Mouse (Mus musculus): ENCODE results near the gene Olfr458. TPM values are rescaled to one million over a fixed set of nuclear protein-coding genes. Genes with fewer than 3 reads are reported as not detected.

The Olfr458 gene
- polyA plus RNA-seq, 1 experiment from 2014 or later: not detected

- H3K36me3 ChIP-seq (ENCODE audit: control insufficient read depth, insufficient read depth, low read length): no peaks in the 10 kb centered on the region
- H3K4me2 ChIP-seq (ENCODE audit: low read length): no peak overlapping the region
- H3K9ac ChIP-seq (ENCODE audit: low read length): no peak overlapping the region
- ATAC-seq (replicated peaks; ENCODE audit: low FRiP score, low TSS enrichment, low read depth) (no peak), DNase-seq (ENCODE audit: low spot score) (no peak)
- no peaks in the 10 kb centered on the region for H3K9me3 ChIP-seq (ENCODE audit: control insufficient read depth, low read length)
- WGBS: 85% methylated on average over 2 of the region's 2 CpGs
- no peak overlapping the region for H3K4me3 ChIP-seq (ENCODE audit: low read depth, low read length)
- no peaks in the 10 kb centered on the region for H3K27me3 ChIP-seq (replicated peaks; ENCODE audit: control insufficient read depth, insufficient read depth, low read length)
- no peak overlapping the region for H3K27ac ChIP-seq (ENCODE audit: low read depth)
- no peaks in the 10 kb centered on the region for H3K4me1 ChIP-seq (replicated peaks; ENCODE audit: control insufficient read depth, insufficient read depth, low read length)
Observed at GRCm38 (mm10) chr6:42421439-42421838, 43.6 kb downstream of the Olfr458 start.

GRCm38 (mm10) chr6:42419443-42419842, 45.6 kb downstream of the Olfr458 start:
- DNase-seq (ENCODE audit: low spot score) (no peak), ATAC-seq (replicated peaks; ENCODE audit: low FRiP score, low TSS enrichment, low read depth) (no peak)
- no peaks in the 10 kb centered on the region for H3K27me3 ChIP-seq (replicated peaks; ENCODE audit: control insufficient read depth, insufficient read depth, low read length)
- H3K9ac ChIP-seq (ENCODE audit: low read length): no peak overlapping the region
- no peak overlapping the region for H3K4me3 ChIP-seq (ENCODE audit: low read depth, low read length)
- H3K9me3 ChIP-seq (ENCODE audit: control insufficient read depth, low read length): no peaks in the 10 kb centered on the region
- 88% methylated on average over 2 of the region's 2 CpGs for WGBS
- H3K4me2 ChIP-seq (ENCODE audit: low read length): no peak overlapping the region
- H3K4me1 ChIP-seq (replicated peaks; ENCODE audit: control insufficient read depth, insufficient read depth, low read length): no peaks in the 10 kb centered on the region
- H3K36me3 ChIP-seq (ENCODE audit: control insufficient read depth, insufficient read depth, low read length): no peaks in the 10 kb centered on the region
- H3K27ac ChIP-seq (ENCODE audit: low read depth): no peak overlapping the region

Other genes with a start within 250 kb of the Olfr458 start
- gene Tas2r144, start 249.9 kb downstream of the Olfr458 start, polyA plus RNA-seq (2014; fragmentation: Nextera tagmentation; extraction: Ambion mirVana): not detected in 2 replicates
- 22.1 and 29.0 TPM in 2 replicates for gene Gstk1, start 219.3 kb downstream of the Olfr458 start, polyA plus RNA-seq (2014; fragmentation: Nextera tagmentation; extraction: Ambion mirVana)
- 1.3 and 2.8 TPM in 2 replicates for gene Tmem139, start 203.2 kb downstream of the Olfr458 start, polyA plus RNA-seq (2014; fragmentation: Nextera tagmentation; extraction: Ambion mirVana)
- gene Casp2, start 200.2 kb downstream of the Olfr458 start, polyA plus RNA-seq (2014; fragmentation: Nextera tagmentation; extraction: Ambion mirVana): 53.0 and 59.5 TPM in 2 replicates
- 0.12 and 0.22 TPM in 2 replicates for gene Clcn1, start 178.5 kb downstream of the Olfr458 start, polyA plus RNA-seq (2014; fragmentation: Nextera tagmentation; extraction: Ambion mirVana)
- gene Fam131b, start 140.6 kb downstream of the Olfr458 start, polyA plus RNA-seq (2014; fragmentation: Nextera tagmentation; extraction: Ambion mirVana): 0.30 and 0.32 TPM in 2 replicates
- 112 and 115 TPM in 2 replicates for gene Zyx, start 115.6 kb downstream of the Olfr458 start, polyA plus RNA-seq (2014; fragmentation: Nextera tagmentation; extraction: Ambion mirVana)
- gene Epha1, start 91.9 kb downstream of the Olfr458 start, polyA plus RNA-seq (2014; fragmentation: Nextera tagmentation; extraction: Ambion mirVana): 2.5 and 2.6 TPM in 2 replicates
- gene Tas2r143, start 65.0 kb downstream of the Olfr458 start, polyA plus RNA-seq (2014; fragmentation: Nextera tagmentation; extraction: Ambion mirVana): not detected in 2 replicates
- gene Tas2r135, start 59.8 kb downstream of the Olfr458 start, polyA plus RNA-seq (2014; fragmentation: Nextera tagmentation; extraction: Ambion mirVana): 0.16 TPM in 1 of 2 replicates, not detected in the other
- gene Tas2r126, start 30.7 kb downstream of the Olfr458 start, polyA plus RNA-seq (2014; fragmentation: Nextera tagmentation; extraction: Ambion mirVana): not detected in 2 replicates
- gene Olfr457, start 11.1 kb upstream of the Olfr458 start, polyA plus RNA-seq (2014; fragmentation: Nextera tagmentation; extraction: Ambion mirVana): not detected in 2 replicates
- gene Olfr456, start 22.0 kb upstream of the Olfr458 start, polyA plus RNA-seq (2014; fragmentation: Nextera tagmentation; extraction: Ambion mirVana): not detected in 2 replicates
- not detected in 2 replicates for gene Olfr455, start 82.4 kb upstream of the Olfr458 start, polyA plus RNA-seq (2014; fragmentation: Nextera tagmentation; extraction: Ambion mirVana)
- not detected in 2 replicates for gene Tcaf3, start 132.5 kb upstream of the Olfr458 start, polyA plus RNA-seq (2014; fragmentation: Nextera tagmentation; extraction: Ambion mirVana)
- 3.4 and 3.5 TPM in 2 replicates for gene Tcaf2, start 180.1 kb upstream of the Olfr458 start, polyA plus RNA-seq (2014; fragmentation: Nextera tagmentation; extraction: Ambion mirVana)
- gene Tcaf1, start 244.9 kb upstream of the Olfr458 start, polyA plus RNA-seq (2014; fragmentation: Nextera tagmentation; extraction: Ambion mirVana): 77.1 and 85.5 TPM in 2 replicates